Mouse (Mus musculus) hindbrain, embryonic 12.5 days (tissue): Measurements from ENCODE around the gene Stk39. TPM values are rescaled to one million over a fixed set of nuclear protein-coding genes. Genes with fewer than 3 reads are reported as not detected.
"Not testable (repeated sequence)": the region's sequence is repeated elsewhere in the genome, so short reads cannot be mapped to it uniquely, and the experiment has no call there.

Experiments used
- ATAC-seq: fragments of 200-750 bp; cut with Nextera tagmentation; 2 replicates; pipeline ENCODE4 v1.8.0; 2017; ENCODE audit warnings: moderate TSS enrichment; ENCODE audit not compliant: low FRiP score
- H3K27ac ChIP-seq: fragments of 300-500 bp; sonication (generic); 2 replicates; pipeline ENCODE4 v1.5.1; 2016; ENCODE audit warnings: mild to moderate bottlenecking
- H3K27me3 ChIP-seq: fragments of 300-500 bp; sonication (generic); 2 replicates; pipeline ENCODE4 v1.6.1; 2016; ENCODE audit warnings: mild to moderate bottlenecking
- H3K36me3 ChIP-seq: fragments of 300-500 bp; sonication (generic); 2 replicates; pipeline ENCODE4 v1.6.1; 2016; ENCODE audit warnings: mild to moderate bottlenecking
- H3K4me1 ChIP-seq: fragments of 300-500 bp; sonication (generic); 2 replicates; pipeline ENCODE4 v1.6.1; 2016
- H3K4me2 ChIP-seq: fragments of 300-500 bp; sonication (generic); replicated peaks from 2 replicates; pipeline ENCODE4 v1.6.1; 2016; ENCODE audit warnings: mild to moderate bottlenecking
- H3K4me3 ChIP-seq: fragments of 300-500 bp; sonication (generic); 2 replicates; pipeline ENCODE4 v1.5.1; 2016; ENCODE audit warnings: mild to moderate bottlenecking
- H3K9ac ChIP-seq: fragments of 300-500 bp; sonication (generic); 2 replicates; pipeline ENCODE4 v1.6.1; 2016; ENCODE audit warnings: mild to moderate bottlenecking, moderate library complexity
- H3K9me3 ChIP-seq: fragments of 300-500 bp; sonication (generic); replicated peaks from 2 replicates; pipeline ENCODE4 v1.6.1; 2016; ENCODE audit warnings: mild to moderate bottlenecking
- WGBS: fragments of 180-500 bp; shearing (Covaris S2); methylation state at CpG from one replicate; pipeline ENCODE4 v1.1.7; 2016; 5-methylcytosine and 5-hydroxymethylcytosine counted together
- polyA plus RNA-seq: library from polyadenylated mRNA; unstranded; fragments of >200 nt; fragmentation: Nextera tagmentation; extraction: Ambion mirVana; gene quantifications from 2 replicates; pipeline ENCODE4 v1.2.1, GENCODE M21; 2016

Gene Stk39
- polyA plus RNA-seq, 1 experiment from 2014 or later = 57.0 TPM

DNA sequence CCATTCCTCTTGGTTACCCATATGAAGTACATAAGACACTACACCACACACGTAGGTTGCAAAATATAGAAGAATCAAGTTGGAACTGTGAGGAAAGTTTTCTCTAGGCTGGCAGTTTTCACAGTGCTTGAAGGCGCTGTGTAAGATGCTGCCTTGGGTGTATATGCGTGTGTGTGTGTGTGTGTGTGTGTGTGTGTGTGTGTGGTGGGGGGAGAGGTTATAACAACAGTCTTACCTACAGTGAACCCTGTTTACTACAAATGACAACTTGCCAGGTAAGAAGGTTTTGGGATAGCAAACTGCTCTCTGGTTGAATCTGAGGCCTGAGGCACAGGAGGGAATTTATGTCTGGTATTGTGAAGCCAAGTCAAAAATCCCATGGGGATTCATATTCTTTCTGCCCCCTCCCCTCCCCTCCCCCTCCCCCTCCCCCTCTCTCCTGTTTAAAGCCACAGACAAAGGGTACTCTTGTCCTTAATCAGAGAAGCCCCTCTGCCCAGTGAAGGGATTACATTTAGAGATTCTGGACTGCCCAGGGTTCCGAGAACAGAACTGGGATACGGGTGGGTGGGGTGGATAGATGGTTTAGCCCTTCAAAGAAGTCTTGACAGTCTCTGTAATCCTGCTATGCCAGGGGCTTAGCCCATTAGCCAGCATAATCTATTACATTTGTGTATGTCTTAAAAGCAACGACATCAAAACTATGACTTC, 219.9 kb downstream of the Stk39 start:
- H3K9me3 ChIP-seq = no peaks in the 10 kb centered on the region
- peak; percentile 60; the same call in 1 of the 2 replicates for ATAC-seq
- no peak overlapping the region for H3K27ac ChIP-seq
- no peak overlapping the region for H3K4me3 ChIP-seq
- no peaks in the 10 kb centered on the region; the same call in 1 of the 2 replicates for H3K36me3 ChIP-seq
- H3K27me3 ChIP-seq = no peaks in the 10 kb centered on the region
- WGBS = 81% methylated on average over 6 of the region's 6 CpGs
- H3K4me1 ChIP-seq = peaks cover 5% of the 10 kb centered on the region; the same call in 1 of the 2 replicates
- H3K9ac ChIP-seq = no peak overlapping the region
- H3K4me2 ChIP-seq = no peak overlapping the region

DNA sequence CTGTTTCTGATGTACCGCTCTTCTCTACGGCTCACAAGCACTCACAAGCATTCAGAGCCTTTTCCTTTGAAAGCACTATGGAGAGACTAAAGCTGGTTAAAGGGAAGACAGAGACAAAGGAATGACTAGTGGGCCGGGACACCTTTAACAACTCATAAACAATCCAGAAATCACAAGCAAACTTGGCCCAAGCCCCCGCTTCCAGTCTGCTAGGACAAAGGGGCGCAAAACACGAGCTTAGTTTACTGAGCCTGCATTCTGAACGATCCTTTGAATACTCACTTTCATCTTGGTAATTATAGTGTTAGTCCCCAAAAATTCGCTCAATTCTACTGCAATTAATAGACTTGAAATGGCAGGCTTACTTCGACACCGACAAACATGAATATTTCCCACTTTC, 221.2 kb downstream of the Stk39 start:
- Histone ChIP-seq H3K9me3 (no peaks in the 10 kb centered on the region), H3K4me2 (no peak overlapping the region), H3K36me3 (no peaks in the 10 kb centered on the region), H3K4me3 (no peak overlapping the region), H3K27ac (no peak overlapping the region), H3K27me3 (no peaks in the 10 kb centered on the region), H3K4me1 (peaks cover 5% of the 10 kb centered on the region; the same call in 1 of the 2 replicates), H3K9ac (no peak overlapping the region)
- WGBS = 88% methylated on average over 10 of the region's 10 CpGs
- no peak for ATAC-seq

DNA sequence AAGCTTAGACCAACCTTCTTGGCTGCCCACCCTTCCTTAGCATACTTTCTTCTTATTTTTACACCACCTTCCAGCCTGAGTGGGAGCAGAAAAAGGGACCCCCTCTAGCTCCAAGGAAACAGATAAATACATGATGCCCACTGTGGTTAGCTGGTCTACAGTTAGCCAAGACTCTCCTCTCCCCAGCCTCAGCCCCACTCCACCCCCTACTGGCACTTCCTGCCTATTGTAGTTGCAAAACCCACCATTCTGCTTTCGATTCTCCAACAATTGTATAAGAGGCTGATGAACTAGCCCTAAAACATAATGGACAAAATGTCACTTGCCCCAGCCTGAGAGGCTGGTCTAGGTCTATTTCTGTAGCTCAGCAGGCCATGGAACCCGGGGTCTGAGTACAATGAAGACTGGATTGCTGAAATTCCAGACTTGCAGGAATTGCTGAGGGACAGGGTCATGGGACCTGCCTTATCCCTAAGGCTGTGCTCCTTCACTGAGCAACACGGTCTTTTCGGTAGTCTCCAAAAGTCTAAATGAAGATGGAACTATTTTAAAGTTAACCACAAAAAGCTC, 222.1 kb downstream of the Stk39 start:
- no peak overlapping the region for H3K27ac ChIP-seq
- no peak overlapping the region for H3K4me2 ChIP-seq
- H3K4me3 ChIP-seq = no peak overlapping the region
- no peak for ATAC-seq
- no peaks in the 10 kb centered on the region for H3K9me3 ChIP-seq
- H3K36me3 ChIP-seq = no peaks in the 10 kb centered on the region
- H3K4me1 ChIP-seq = peaks cover 5% of the 10 kb centered on the region; the same call in 1 of the 2 replicates
- no peak overlapping the region for H3K9ac ChIP-seq
- 56% methylated on average over 4 of the region's 4 CpGs for WGBS
- H3K27me3 ChIP-seq = no peaks in the 10 kb centered on the region

DNA sequence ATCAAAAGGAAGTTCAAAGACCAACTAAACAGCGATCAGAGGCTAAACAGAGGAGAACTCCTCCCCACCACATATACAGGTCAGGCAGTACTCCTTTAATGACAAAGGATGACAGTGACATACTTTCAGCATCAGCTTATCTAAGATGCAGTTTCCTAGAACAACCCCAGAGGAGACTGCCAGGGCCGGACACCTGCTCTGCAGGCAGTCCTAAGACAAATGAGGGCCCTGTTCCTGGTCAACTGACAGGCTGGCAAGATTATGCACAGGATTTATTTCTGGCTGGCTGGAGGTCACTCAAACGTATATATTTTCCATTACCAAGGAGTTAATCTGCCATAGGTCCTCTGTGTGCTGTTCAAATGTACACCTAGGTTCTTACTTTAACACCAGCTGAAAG, 225.8 kb downstream of the Stk39 start:
- no peak overlapping the region for H3K4me2 ChIP-seq
- H3K27me3 ChIP-seq = no peaks in the 10 kb centered on the region
- H3K9me3 ChIP-seq = no peaks in the 10 kb centered on the region
- no peaks in the 10 kb centered on the region; the same call in 1 of the 2 replicates for H3K4me1 ChIP-seq
- H3K36me3 ChIP-seq = 0 out of 2 replicates have a peak, but pooled peaks cover 3% of the 10 kb centered on the region
- H3K27ac ChIP-seq = no peak overlapping the region
- 52% methylated on average over 3 of the region's 3 CpGs for WGBS
- no peak for ATAC-seq
- no peak overlapping the region for H3K9ac ChIP-seq
- no peak overlapping the region for H3K4me3 ChIP-seq

DNA sequence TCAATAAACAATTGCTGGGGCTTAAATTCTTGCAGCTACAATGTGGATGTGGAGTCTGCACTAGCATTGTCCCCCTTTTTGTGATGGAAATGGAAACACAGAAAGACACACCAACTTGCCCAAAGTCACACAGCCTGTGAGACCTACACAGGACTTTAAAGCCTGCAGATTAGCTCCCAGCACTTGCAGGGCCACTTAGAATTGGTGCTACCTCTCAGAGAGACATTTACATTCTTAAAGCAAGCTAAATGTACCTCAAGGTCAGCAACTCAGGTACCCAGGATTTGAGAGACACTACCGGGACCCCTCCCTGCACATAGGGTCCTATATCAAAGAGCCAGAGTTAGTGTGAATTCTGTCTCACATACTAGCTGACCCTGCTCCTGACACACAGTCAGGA, 227.5 kb downstream of the Stk39 start:
- 75% methylated on average over 1 of the region's 1 CpGs for WGBS
- Histone ChIP-seq H3K9ac (no peak overlapping the region), H3K27me3 (no peaks in the 10 kb centered on the region), H3K27ac (no peak overlapping the region), H3K4me2 (no peak overlapping the region), H3K36me3 (0 out of 2 replicates have a peak, but pooled peaks cover 3% of the 10 kb centered on the region), H3K4me1 (no peaks in the 10 kb centered on the region; the same call in 1 of the 2 replicates), H3K9me3 (no peaks in the 10 kb centered on the region), H3K4me3 (no peak overlapping the region)
- no peak for ATAC-seq

DNA sequence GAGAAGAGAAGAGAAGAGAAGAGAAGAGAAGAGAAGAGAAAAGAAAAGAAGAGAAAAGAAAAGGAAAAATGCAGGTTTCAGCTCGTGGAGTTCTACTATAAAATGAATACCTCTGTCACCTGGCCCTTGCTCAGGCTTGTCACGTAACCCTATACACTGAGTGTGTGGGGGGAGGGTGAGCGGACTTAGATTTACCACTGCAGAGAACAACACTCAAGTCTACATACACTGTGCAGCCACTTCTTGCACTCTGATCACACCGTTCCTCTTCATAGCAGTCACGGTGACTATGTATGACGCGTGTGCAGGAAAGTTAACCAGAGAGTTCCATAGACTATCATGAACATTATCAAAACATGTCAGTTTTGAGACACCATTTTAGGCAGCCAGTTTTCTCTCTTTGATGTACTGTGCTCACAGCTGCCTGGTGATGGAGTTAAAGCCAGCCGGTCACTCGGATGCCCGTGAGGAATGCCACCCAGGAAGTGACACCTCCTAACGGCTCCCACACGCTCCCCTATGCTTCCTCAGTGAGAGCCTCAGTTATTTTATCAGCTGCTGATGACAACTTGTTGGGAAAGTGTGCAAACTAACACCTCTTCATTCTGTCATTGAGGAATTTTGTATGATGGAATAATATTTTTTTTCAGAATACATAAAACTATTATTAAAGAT, 228.1 kb downstream of the Stk39 start:
- H3K4me1 ChIP-seq = no peaks in the 10 kb centered on the region; the same call in 1 of the 2 replicates
- H3K4me2 ChIP-seq = no peak overlapping the region
- 80% methylated on average over 12 of the region's 12 CpGs for WGBS
- no peaks in the 10 kb centered on the region for H3K27me3 ChIP-seq
- H3K36me3 ChIP-seq = 0 out of 2 replicates have a peak, but pooled peaks cover 3% of the 10 kb centered on the region
- ATAC-seq = no peak
- H3K27ac ChIP-seq = no peak overlapping the region
- H3K4me3 ChIP-seq = no peak overlapping the region
- no peaks in the 10 kb centered on the region for H3K9me3 ChIP-seq
- no peak overlapping the region for H3K9ac ChIP-seq

DNA sequence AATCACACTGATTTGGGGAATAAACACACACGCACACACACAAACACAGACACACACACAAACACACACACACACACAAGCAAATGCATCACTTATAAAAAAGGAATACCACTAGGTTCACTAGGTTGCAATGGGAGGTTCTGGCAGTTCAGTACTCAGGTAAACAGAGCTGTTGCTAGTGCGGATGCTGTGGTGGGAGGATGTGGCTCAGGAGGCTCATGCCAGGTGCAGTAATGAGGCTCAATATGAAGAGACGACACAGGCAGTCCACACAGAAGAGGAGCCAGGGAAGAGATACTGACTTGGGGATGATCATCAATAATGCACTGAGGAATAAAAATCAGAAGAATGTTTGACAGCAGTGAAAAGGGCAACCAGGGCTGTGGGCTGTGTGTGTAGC, 228.8 kb downstream of the Stk39 start:
- Histone ChIP-seq H3K4me2 (no peak overlapping the region), H3K36me3 (0 out of 2 replicates have a peak, but pooled peaks cover 3% of the 10 kb centered on the region), H3K27ac (no peak overlapping the region), H3K9me3 (no peaks in the 10 kb centered on the region), H3K4me3 (no peak overlapping the region), H3K9ac (no peak overlapping the region), H3K27me3 (no peaks in the 10 kb centered on the region), H3K4me1 (no peaks in the 10 kb centered on the region; the same call in 1 of the 2 replicates)
- 90% methylated on average over 3 of the region's 3 CpGs for WGBS
- no peak for ATAC-seq

DNA sequence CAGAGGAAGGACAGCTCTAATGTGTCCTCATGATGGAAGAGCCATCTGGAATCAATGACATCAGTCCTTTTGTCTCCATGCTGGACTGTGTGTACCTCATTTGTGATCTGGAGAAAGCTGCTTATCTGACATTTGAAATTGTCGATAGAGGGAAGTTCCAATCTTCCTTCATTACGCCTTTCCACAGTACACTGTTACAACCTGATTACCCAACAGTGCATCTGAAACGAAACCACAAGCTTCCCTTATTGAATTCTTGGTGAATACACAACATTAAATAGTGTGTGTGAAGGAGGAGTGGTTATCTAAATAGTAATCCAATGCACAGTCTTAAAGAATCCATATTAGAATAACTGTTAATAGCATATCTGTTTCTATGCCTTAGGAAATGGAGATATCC, 230.0 kb downstream of the Stk39 start:
- no peak for ATAC-seq
- WGBS = 91% methylated on average over 3 of the region's 3 CpGs
- Histone ChIP-seq H3K9ac (no peak overlapping the region), H3K4me3 (no peak overlapping the region), H3K4me2 (no peak overlapping the region), H3K27me3 (no peaks in the 10 kb centered on the region), H3K27ac (no peak overlapping the region), H3K4me1 (no peaks in the 10 kb centered on the region; the same call in 1 of the 2 replicates), H3K9me3 (no peaks in the 10 kb centered on the region), H3K36me3 (0 out of 2 replicates have a peak, but pooled peaks cover 3% of the 10 kb centered on the region)

DNA sequence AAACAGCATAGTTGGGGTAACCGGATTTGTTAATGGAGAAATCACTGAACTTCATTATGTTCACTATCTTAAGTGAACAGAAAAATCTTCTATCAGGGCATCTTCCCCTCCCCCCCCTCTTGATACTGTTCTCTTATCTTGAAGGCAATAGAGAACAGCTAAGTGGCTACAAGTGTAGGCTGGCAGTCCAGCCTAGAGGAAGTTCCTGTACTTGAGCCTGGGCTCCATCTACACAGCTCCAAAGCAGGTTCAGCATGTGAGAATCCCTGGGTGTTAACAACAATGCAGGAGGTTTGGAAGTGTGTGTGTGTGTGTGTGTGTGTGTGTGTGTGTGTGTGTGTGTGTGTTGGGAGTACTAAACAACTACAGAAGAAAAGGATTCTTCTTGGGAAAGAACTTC, 230.4 kb downstream of the Stk39 start:
- 0 out of 2 replicates have a peak, but pooled peaks cover 3% of the 10 kb centered on the region for H3K36me3 ChIP-seq
- no peak for ATAC-seq
- no peaks in the 10 kb centered on the region; the same call in 1 of the 2 replicates for H3K4me1 ChIP-seq
- H3K9me3 ChIP-seq = no peaks in the 10 kb centered on the region
- 97% methylated on average over 1 of the region's 1 CpGs for WGBS
- no peak overlapping the region for H3K27ac ChIP-seq
- H3K27me3 ChIP-seq = no peaks in the 10 kb centered on the region
- H3K4me3 ChIP-seq = no peak overlapping the region
- no peak overlapping the region for H3K9ac ChIP-seq
- no peak overlapping the region for H3K4me2 ChIP-seq

DNA sequence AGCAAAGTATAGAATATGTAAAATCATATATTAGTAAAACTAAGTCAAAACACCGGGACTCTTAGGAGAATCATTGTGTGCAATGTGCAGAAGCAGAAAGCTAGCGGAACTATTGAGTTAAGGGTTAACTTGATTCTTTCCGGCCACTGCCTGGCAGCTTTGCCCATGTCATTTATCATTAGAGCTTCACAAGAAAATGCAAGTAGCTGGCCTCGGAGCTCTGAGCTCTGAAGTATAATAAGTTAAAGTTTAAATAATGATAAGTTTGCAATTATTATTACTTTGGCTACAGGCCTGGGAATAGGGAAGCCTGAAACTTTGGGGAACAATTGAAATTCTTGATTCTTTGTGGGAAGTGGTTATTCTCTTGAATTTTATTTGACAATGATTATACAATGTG, 232.7 kb downstream of the Stk39 start:
- H3K9me3 ChIP-seq, H3K4me2 ChIP-seq, H3K4me1 ChIP-seq, H3K9ac ChIP-seq, H3K4me3 ChIP-seq, H3K27me3 ChIP-seq, ATAC-seq, H3K36me3 ChIP-seq, H3K27ac ChIP-seq: not testable (repeated sequence)
- WGBS = 33% methylated on average over 4 of the region's 4 CpGs

DNA sequence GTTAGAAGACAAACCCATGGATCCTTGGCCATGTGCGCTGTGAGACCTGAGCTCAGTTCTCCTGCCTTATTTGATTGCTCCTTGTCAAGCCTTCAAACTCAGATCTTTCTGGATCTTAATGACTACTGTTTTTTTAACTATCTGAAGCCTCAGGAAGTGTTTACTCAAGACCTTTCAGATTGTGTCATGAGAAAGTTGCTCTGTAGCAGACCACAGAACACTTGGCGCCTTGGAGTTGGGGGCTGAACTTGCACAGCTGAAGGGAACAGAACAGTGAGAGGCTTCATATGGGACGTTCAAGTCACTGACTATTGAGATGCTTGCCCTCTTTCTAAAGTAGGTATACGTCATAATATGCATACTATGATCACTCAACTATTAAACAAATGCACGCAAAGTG, 239.1 kb downstream of the Stk39 start:
- no peak overlapping the region for H3K27ac ChIP-seq
- no peak overlapping the region for H3K4me2 ChIP-seq
- no peaks in the 10 kb centered on the region; the same call in 1 of the 2 replicates for H3K36me3 ChIP-seq
- H3K9ac ChIP-seq = no peak overlapping the region
- 94% methylated on average over 5 of the region's 5 CpGs for WGBS
- ATAC-seq = no peak
- H3K4me3 ChIP-seq = no peak overlapping the region
- no peaks in the 10 kb centered on the region for H3K4me1 ChIP-seq
- no peaks in the 10 kb centered on the region for H3K9me3 ChIP-seq
- H3K27me3 ChIP-seq = no peaks in the 10 kb centered on the region

DNA sequence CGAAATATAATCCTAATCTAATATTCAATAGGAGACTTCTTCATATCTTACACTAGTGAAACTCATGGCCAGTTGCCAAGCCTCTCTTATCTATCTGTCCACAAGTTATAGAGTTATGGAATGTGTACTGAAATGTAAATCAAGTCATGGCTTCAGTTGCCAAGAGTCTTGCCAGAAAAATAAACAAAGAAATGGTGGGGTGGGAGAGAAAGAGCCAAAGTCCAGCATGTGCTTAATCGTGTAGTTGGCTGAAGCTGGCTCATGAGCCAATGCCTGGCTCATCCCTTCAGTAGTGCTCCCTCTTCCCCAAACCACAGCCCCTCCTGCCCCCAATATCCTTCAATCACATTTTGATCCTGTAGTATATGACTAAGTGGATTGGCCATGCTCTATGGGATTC, 242.2 kb downstream of the Stk39 start:
- Histone ChIP-seq H3K4me2 (no peak overlapping the region), H3K27ac (no peak overlapping the region), H3K9ac (no peak overlapping the region), H3K4me1 (no peaks in the 10 kb centered on the region), H3K27me3 (no peaks in the 10 kb centered on the region), H3K9me3 (no peaks in the 10 kb centered on the region), H3K36me3 (no peaks in the 10 kb centered on the region; the same call in 1 of the 2 replicates), H3K4me3 (no peak overlapping the region)
- WGBS = 96% methylated on average over 2 of the region's 2 CpGs
- ATAC-seq = no peak
